Mouse (Mus musculus) regulatory T cell (primary cell): Measurements from ENCODE around the gene Pde5a.

Experiments
- in situ Hi-C: fragments of 300-600 bp; cut with MboI, MseI; formaldehyde crosslinking; loops from one replicate; pipeline ENCODE4 v1.15.1; 2025; ENCODE audit warnings: high pct_unique_total_duplicates

Gene Pde5a

DNA sequence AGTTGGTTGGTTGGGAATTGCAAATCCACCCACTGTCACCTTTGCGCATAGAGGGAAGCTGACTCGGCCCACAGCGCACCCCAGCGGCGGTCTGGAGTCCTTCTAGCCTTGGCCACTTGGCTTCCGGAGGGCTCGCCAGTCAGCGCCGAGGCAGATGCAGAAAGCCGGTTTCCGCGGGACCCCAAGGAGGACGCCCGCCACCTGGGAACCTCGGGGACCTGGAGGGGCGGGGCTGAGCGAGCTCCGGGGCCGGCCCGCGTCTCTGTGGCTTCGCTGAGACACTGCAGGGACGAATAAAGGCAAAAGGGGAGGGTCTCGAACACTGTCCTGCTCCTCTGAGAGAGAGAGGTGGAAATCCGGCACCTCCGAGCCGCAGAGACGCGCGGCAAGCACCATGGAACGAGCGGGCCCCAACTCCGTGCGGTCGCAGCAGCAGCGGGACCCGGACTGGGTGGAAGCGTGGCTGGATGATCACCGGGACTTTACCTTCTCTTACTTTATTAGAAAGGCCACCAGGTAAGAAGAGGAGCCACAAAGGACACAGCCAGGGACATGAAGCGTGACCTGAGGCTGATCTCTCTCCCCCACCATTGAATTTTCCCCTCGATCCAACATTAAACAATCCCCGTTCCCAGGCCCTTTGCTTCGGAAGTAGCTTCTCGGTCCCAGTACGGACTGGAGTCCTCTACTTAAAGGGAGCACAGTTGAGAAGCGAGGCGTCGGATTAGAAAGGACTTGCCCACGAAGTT lies at the start of gene Pde5a:
TSS of gene Pde5a (plus strand) at position 96 of the 749 bp plus-strand sequence.
- in situ Hi-C loops, result no loop called here

DNA sequence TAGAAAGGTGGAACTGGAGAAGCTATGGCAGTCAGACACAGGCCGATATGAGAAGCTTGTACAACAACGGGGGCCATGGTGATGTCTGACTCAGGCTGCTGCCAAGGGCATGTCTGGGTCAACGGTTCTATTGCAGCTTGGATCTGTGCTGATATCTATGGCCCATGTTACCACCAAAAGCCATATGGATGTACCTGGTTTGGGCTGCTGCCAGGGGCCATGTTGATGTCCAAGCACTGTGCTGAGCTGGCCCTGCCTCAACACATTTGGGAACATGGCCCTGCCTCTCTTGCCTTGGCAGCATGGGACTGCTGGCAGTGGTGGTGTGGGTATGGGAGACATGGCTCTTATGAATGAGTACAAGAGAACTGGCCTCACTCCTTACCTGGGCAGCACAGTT lies 47.9 kb upstream of the Pde5a start:
- in situ Hi-C loops, result no loop called here

DNA sequence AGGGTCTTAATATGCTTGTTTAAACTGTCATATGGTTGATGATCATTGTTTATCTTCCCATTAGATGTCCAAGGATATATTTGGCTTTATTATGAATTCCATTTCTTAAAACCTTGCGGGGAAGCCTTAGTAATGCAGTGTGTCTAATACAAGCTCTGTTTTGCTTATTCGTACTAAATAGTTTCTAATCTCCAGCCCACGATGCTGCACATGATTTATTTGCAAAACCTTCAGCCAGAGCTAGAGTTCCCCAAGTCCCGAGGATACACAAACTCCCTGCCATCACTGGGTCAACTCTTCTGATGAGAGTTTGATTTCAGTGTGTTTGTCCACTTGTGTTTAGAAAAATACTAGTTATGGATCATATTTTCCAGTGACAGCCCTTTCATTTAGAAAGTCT lies 46.4 kb upstream of the Pde5a start:
- in situ Hi-C loops, result no loop called here

DNA sequence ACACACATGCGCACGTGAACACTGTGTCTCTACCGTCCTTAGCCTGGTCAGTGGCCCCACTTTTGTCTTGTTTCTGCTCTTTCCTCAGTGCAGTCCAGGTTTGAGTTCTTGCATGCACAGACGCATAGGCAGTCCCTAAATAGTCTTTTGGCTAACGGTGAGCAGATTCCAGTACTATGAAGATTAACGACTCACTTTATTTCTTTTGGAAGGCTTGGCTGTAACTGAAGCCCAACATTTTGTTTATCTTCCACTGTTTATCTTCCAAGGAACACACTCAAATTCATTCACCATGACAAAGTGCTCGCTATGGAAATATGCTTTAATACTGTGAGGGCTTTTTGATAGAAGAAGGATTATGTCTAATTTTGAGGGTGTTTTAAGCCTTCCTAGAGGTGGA lies 43.9 kb upstream of the Pde5a start:
- in situ Hi-C loops, result no loop called here

DNA sequence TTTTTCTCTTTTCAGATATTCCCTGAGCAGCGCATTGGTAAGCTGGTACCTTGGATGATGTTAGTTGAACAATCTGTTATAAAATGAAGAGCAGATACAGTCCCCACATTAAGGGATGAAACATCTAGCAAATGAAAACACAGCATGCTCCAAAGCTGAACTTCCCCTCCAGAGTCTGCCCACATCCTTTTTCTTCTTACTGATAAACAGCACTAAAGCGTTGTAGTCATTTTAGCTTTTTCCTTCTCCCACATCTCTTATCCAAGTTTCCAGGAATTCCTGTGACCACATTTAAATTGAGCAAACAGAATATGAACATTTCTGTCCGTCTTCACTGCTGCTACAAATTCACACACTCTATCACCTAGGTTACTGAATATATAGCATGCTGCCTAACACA lies 35.7 kb upstream of the Pde5a start:
- in situ Hi-C loops, result no loop called here

DNA sequence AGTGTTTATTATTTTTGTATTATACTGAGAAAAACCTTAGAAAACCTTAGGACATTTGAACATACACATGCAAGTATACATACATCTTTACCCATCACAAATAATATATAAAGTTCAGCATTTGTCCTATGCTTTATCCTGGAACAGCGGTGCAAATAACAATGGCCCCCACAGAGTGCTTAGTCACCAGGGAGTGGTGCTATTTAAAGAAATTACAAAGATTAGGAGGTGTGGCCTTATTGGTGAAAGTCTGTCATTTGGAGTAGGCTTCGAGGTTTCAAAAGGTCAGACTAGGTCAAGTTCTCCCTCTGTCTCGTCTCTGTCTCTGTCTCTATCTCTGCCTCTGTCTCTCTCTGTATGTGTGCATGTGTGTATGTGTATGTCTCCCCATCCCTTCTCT lies 32.9 kb upstream of the Pde5a start:
- in situ Hi-C loops, result no loop called here

DNA sequence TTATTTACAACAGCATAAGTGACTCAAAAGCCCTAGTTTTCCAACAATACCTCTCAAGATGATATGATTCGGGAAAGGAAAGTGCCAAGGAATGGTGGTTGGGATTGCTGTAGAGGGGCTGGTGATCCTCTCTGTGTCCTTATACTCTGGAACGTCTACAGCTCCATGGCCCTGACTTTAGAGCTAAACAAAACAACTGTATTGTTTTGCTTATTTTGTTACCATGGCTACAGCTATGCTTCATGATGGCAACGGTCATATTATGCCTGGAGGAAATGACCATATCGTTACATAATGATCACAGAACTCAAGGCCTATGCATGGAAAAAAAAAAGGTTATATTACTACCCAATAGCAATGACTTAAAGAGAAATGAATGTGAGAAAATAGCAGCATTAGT lies 32.1 kb upstream of the Pde5a start:
- in situ Hi-C loops, result no loop called here

DNA sequence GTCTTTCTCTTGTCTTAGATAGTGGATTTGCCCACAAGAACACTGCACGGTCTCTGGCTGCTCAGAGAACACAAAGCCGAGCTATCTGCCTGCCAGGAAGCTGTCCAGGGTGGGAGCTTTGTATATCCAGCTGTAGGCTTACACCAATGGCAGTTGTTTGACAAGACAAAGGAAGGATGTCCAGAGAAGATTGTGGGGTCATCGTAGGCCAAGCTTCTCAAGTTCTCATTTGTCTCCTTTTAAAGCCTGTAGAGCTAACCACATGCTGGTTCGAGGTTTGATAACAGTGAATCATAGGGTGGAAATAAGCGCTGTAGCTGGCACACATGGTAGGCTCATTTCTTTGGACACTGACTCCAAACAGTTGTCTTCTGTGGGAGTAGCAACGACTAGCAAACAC lies 24.5 kb upstream of the Pde5a start:
- in situ Hi-C loops, result no loop called here

DNA sequence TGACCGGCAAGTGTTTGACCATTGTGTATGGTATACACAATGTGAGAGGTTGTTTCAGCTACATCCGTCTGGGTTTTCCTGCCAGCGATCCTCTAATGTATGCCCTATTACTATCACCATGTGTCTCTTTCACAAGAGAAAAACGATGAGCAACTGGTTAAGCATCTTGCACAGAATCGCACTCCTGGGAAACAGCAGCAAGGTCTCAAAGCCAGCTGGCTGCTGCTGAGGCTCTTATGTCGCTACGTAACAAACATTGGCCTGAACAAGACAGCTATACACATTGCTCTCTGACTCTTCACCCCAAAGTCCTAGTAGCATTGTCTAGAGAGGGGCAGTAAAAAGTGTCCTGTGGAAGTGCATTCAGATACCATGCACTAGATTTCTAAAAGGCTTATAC lies 23.5 kb upstream of the Pde5a start:
- in situ Hi-C loops, result no loop called here

DNA sequence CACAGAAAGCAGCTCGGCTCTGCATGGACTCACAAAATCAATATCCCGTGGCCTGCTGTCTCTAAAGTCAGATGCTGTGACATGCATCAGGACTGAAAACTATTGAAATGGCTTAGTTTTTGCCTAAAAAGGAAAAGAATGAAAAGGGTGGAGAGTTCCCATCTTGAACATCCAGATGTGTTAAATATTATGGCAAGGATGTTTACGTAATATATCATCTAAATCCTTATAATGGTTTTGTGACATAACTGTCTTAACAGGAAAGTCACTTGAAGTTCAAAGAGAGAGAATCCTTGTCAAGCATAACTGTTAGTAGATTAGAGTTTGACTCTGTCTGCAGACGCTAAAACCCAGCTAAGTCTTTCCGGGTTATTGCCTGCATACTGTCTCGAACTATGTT lies 20.3 kb upstream of the Pde5a start:
- in situ Hi-C loops, result no loop called here

DNA sequence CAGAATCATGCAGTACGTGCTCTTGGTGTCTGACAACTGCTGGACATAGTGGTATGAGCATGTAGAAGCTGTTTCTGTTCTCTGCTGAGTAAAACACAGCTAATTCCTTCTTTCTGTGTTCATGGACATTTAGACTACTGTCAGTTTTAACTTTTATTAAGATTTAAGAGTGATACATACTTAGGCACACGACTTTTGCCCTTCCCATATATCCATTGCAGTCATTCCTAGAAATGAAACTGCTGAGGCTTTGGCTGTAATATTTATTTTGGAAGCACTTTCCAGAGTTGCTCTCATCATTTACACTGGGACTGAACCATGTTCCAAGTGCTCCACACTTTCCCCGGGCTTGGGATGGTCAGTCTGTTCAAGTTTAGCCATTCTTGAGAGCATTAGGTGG lies 18.6 kb upstream of the Pde5a start:
- in situ Hi-C loops, result no loop called here

DNA sequence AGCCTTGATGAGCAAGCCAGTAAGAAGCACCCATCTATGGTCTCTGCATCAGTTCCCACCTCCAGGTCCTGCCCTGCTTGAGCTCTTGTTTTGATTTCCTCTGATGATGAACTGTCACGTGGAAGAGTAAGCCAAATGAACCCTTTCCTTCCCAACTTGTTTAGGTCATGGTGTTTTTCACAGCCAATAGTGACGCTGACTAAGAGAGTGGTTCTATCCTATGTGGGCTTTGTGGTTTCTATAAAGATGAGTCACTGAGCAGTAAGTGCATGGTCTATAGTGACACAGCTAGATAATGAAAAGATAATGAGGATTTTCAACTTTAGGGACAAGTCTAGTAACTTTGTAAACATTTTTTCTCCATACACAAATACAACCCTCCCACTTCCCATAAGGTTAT lies 10.1 kb upstream of the Pde5a start:
- in situ Hi-C loops, result no loop called here

DNA sequence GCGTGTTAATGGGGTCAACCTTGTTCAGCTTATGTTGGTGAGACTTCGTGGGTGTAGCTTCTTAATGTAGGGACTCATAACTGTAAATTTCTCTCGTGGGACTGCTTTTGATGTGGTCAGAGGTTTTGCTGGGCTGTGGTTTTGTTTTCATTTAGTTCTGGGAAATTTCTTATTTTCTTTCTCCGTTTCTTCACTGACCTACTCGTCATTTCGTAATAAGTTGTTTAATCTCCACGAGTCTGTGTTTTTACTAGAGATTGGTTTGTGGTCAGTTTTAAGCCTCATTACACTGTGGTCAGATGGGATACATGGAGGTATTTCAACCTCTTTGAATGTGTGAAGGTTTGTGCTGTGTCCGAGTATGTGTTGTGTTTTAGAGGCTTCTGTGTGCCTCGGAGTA lies 7.2 kb upstream of the Pde5a start:
- in situ Hi-C loops, result no loop called here

DNA sequence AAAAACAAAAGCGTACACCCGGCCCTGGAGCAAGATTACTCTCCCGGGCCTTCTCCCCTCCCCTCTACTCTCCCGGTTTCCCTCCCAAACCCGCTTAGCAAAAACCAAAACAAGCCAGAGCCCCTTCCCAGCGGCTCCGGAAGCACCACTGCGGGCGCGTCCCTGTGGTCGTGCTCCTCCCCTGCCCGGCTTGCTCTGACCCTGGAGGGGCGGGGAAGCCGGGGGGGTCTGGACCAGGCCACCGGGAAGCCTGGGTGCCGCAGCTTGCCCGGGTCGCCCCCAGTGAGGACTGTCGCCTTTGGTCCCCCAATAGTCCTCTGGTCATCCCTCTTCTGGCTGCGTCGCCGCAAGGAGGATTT lies 833 bp downstream of the Pde5a start:
- in situ Hi-C loops, result no loop called here

DNA sequence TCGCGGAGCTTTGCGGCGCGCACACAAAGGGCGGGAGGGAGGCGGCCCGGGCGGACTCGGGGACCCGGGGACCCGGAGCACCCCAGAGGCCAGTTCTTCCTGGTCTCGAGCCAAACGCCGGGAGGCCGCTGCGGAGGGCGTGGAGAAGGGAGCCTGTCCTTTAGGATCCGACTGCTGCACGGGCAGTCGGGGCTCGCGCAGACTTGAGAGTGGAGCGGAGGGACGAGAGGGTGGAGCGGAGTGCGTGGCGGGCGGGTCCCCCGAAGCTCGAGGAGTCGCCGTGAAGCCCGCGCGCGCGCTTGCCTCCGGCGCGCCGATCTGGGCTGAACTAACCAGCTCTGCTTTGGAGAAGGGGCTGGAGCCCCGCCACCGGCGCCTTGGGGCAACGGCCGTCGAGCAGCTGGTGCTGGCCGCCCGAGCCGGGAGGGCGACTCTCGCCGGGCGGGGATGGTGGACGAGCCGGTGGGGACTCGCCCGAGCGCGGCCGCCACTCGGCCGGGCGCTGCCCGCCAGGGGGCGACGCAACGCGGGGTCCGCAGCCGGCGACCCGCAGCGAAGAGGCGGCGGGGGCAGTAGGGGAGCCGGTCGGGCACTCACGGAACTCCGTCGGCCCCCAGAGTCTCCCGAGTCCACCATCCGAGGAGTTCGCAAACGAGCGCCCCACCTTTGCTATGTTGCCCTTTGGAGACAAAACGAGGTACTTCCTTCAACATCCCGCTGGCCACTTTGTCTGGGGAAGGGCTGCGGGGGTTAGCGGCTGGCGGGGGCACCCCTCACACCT lies 1.4 kb downstream of the Pde5a start:
- in situ Hi-C loops, result loop anchor here (10.0 kb wide), 1 partner anchor 1465 kb away; no protein-coding TSS in a partner anchor

DNA sequence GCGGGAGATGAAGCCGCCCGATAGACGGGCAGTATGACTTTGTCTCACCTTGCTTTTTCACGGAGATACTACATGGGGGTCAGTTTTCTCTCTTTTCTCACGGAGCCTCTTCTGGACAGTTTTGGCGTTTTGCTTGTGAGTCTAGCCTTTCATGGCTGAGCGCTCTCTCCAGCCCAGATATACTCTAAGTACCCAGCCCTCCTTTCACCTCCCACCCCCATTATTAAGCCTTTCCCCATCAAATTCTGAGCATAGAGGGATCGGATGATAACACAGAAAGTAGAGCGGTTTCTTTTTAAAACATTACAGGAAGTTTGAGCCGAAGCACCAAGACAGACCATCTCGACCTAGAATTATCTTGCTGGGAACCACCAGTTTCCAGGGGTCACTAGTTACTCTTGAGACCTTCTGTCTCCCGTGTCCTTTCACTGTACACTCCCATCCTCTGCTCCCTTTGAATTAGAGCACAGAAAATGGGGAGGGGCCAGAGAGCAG lies 2.0 kb downstream of the Pde5a start:
- in situ Hi-C loops, result loop anchor here (10.0 kb wide), 1 partner anchor 1466 kb away; no protein-coding TSS in a partner anchor

DNA sequence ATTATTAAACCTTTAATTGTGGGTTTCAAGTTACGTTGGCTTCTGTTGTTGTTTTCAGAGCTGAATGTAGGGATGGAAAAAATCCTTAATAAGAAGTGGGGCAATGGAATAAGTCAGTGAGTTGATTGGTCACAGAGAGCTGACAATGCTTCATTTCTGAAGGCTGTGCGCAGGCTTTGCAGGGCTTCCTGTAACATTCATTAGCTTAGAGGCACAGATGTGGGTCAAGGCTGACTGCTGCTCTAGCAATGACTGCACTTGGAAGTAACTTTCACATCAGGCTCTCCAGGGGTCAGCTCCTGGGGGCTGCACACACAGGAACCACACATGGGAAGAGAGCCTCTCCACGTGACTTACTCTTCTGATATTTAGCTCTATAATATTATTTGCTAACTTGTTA lies 5.1 kb downstream of the Pde5a start:
- in situ Hi-C loops, result loop anchor here (10.0 kb wide), 1 partner anchor 1469 kb away; no protein-coding TSS in a partner anchor

DNA sequence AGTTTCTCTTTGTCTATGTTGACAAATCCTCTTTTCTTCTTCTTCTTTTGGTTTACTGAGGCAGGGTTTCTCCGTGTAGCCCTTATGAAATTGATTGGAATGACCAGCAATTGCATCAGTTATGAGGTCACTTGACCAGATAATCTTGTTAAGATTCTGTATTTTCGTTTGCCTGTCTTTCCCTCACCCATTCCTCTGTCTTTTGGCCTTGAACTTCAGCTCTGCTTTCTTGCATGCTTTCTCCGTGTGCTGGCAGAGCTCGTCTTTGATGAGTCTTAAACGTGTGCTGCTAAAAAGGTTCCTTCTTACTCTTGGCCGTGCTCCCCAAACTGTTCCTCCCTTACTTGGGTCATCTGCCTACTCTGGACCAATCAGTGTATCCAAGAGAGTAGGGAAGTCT lies 5.6 kb downstream of the Pde5a start:
- in situ Hi-C loops, result loop anchor here (10.0 kb wide), 1 partner anchor 1470 kb away; no protein-coding TSS in a partner anchor

DNA sequence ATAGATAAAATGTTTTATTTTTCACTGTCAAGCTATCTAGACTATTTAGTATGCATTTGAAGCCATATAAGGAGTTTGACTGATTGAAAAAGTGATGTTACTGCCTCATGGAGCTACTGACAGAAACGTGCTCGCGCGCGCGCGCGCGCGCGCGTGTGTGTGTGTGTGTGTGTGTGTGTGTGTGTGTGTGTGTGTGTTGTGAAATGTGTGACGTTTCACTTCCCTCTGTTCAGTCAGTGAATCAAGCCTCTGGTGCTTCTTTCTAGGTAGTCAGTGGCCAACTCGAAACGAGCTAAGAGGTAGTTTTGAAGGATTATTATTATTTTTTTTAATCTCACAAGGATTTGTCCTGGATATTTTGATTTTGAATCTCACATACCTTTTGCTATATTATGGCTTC lies 10.7 kb downstream of the Pde5a start:
- in situ Hi-C loops, result loop anchor here (10.0 kb wide), 1 partner anchor 1475 kb away; no protein-coding TSS in a partner anchor

DNA sequence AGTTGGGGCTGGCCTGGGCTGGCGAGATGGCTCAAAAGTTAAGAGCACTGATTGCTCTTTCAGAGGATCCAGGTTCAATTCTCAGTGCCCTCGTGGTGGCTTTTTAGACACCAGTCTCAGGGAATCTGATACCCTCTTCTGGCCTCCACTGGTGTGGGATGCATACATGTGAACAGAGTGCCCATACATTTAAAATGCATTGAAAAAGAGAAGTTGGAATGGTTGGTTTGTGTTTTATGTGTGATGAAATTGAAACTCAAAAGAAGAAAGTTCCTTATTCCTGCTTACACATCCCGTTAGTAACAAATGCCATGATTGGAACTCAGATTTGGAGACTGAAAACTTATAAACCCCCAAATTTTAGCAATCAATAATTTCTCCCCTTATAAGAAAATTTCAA lies 15.5 kb downstream of the Pde5a start:
- in situ Hi-C loops, result no loop called here

DNA sequence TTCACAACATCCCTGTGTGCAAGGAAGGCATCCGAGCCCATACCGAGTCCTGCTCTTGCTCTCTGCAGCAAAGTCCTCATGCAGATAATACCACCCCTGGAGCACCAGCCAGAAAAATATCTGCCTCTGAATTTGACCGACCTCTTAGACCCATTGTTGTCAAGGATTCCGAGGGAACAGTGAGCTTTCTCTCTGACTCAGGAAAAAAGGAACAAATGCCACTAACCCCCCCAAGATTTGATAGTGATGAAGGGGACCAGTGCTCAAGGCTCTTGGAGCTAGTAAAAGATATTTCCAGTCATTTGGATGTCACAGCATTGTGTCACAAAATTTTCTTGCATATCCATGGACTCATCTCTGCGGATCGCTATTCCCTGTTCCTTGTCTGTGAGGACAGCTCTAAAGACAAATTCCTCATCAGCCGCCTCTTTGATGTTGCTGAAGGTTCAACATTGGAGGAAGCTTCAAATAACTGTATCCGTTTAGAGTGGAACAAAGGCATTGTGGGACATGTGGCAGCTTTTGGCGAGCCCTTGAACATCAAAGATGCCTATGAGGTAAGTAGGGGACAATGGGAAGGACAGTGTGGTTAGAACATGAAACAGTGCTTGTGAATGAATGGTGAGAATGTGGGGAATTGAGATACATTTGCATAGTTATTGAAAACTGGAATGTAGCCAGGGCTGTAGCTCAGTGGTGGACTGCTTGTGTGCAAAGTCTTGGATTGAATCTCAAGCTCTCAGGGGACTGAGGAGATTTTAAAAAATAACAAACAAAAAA lies 19.4 kb downstream of the Pde5a start:
- in situ Hi-C loops, result no loop called here

DNA sequence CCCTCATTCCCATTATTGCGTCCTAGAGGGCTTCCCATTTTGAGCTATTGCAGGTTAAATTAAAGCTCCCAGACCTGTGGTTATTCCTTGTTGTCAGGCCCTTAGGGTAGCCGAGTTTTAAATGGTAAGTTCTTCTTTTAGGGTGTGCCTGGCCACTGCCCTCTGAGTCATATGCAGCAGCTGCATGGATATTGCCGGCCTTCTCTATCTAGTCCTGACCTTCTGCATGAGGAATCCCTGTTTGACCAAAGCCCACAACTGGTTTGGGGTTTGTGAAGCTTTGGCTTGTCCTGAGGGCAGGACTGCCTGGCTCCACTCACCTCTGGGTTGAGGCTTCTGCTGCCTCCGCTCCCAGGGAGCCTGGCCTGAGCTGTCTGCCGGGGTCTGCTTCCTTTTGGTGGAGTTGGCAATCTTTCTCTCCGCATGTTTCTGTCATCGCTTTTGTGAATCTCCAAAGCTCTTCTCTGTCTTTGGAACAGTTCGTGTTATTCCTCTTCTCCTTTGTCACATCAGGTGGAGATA lies 34.6 kb downstream of the Pde5a start:
- in situ Hi-C loops, result no loop called here
